Mouse (Mus musculus): ENCODE results near the gene Gas2l2. TPM values are rescaled to one million over a fixed set of nuclear protein-coding genes. Genes with fewer than 3 reads are reported as not detected.
A peak's percentile ranks its signal among the peaks of the same experiment; 100 is the strongest.

The Gas2l2 gene
- total RNA-seq, 1 experiment = 0.09 TPM

GRCm38 (mm10) chr11:83424681-83425080 lies 4.6 kb downstream of the Gas2l2 start:
- H3K36me3 ChIP-seq (ENCODE audit: control insufficient read depth, insufficient read depth, low read length, poor library complexity, severe bottlenecking) = no peaks in the 10 kb centered on the region
- in situ Hi-C loops (cut with MboI; ENCODE audit: low sequenced_read_pairs in 2 of 2, unreplicated experiment in 2 of 2) = loop anchor here (5.0 to 25.0 kb wide), 3 partner anchors 97 to 362 kb away; partner anchors contain the start of gene Slfn2 (in 1 of the 2)
- H3K4me3 ChIP-seq (ENCODE audit: insufficient read depth in 1 of 2, low read depth in 1 of 2, low read length in 2 of 2, poor library complexity in 1 of 2, severe bottlenecking in 1 of 2) = no peak overlapping the region
- no peak for TF ChIP-seq ZNF384 (IDR thresholded peaks at IDR 0.05; ENCODE audit: low read depth, low read length)
- TF ChIP-seq HCFC1 (IDR thresholded peaks at IDR 0.05; ENCODE audit: borderline replicate concordance, insufficient read depth, low read length) = no peak
- TF ChIP-seq ZC3H11A (IDR thresholded peaks at IDR 0.05; ENCODE audit: borderline replicate concordance, low read depth, low read length) = peak; percentile 66
- no peak for TF ChIP-seq MAFK (IDR thresholded peaks at IDR 0.05; ENCODE audit: insufficient read depth, low read depth, low read length)
- no peak for TF ChIP-seq CHD2 (IDR thresholded peaks at IDR 0.05; ENCODE audit: low read depth, low read length)
- no peak overlapping the region for H3K9ac ChIP-seq (ENCODE audit: insufficient read depth, low read depth, low read length, poor library complexity, severe bottlenecking)
- H3K4me1 ChIP-seq (ENCODE audit: control insufficient read depth in 2 of 2, insufficient read depth in 2 of 2, low read length in 2 of 2, poor library complexity in 1 of 2) = peaks cover 0 to 7% of the 10 kb centered on the region in 2 experiments; a peak in 1 of 4 replicates
- peak; percentile 62 for DNase-seq (ENCODE audit: low read depth, low spot score)
- no peaks in the 10 kb centered on the region for H3K9me3 ChIP-seq (ENCODE audit: control insufficient read depth, insufficient read depth, low read depth, low read length)
- H3K27ac ChIP-seq (ENCODE audit: insufficient read depth, low read depth, low read length, poor library complexity, severe bottlenecking) = no peak overlapping the region

GRCm38 (mm10) chr11:83421305-83421704 lies 8.0 kb downstream of the Gas2l2 start:
- DNase-seq (ENCODE audit: low read depth, low spot score) = peak; percentile 66
- Histone ChIP-seq H3K4me3 (ENCODE audit: insufficient read depth in 1 of 2, low read depth in 1 of 2, low read length in 2 of 2, poor library complexity in 1 of 2, severe bottlenecking in 1 of 2) (no peak overlapping the region), H3K9me3 (ENCODE audit: control insufficient read depth, insufficient read depth, low read depth, low read length) (no peaks in the 10 kb centered on the region), H3K36me3 (ENCODE audit: control insufficient read depth, insufficient read depth, low read length, poor library complexity, severe bottlenecking) (no peaks in the 10 kb centered on the region), H3K9ac (ENCODE audit: insufficient read depth, low read depth, low read length, poor library complexity, severe bottlenecking) (no peak overlapping the region), H3K27ac (ENCODE audit: insufficient read depth, low read depth, low read length, poor library complexity, severe bottlenecking) (no peak overlapping the region), H3K4me1 (ENCODE audit: control insufficient read depth in 2 of 2, insufficient read depth in 2 of 2, low read length in 2 of 2, poor library complexity in 1 of 2) (peaks cover 0 to 5% of the 10 kb centered on the region in 2 experiments; a peak in 1 of 4 replicates)
- in situ Hi-C loops (cut with MboI; ENCODE audit: low sequenced_read_pairs in 2 of 2, unreplicated experiment in 2 of 2) = loop anchor here (5.0 to 25.0 kb wide), 3 partner anchors 94 to 359 kb away; partner anchors contain the start of gene Slfn2 (in 1 of the 2)
- TF ChIP-seq HCFC1 (IDR thresholded peaks at IDR 0.05; ENCODE audit: borderline replicate concordance, insufficient read depth, low read length) = no peak
- no peak for TF ChIP-seq ZNF384 (IDR thresholded peaks at IDR 0.05; ENCODE audit: low read depth, low read length)

- Histone ChIP-seq H3K4me1 (ENCODE audit: control insufficient read depth in 2 of 2, insufficient read depth in 2 of 2, low read length in 2 of 2, poor library complexity in 1 of 2) (peaks cover 0 to 5% of the 10 kb centered on the region in 2 experiments; a peak in 1 of 4 replicates), H3K9me3 (ENCODE audit: control insufficient read depth, insufficient read depth, low read depth, low read length) (no peaks in the 10 kb centered on the region), H3K9ac (ENCODE audit: insufficient read depth, low read depth, low read length, poor library complexity, severe bottlenecking) (no peak overlapping the region), H3K27ac (ENCODE audit: insufficient read depth, low read depth, low read length, poor library complexity, severe bottlenecking) (no peak overlapping the region), H3K36me3 (ENCODE audit: control insufficient read depth, insufficient read depth, low read length, poor library complexity, severe bottlenecking) (no peaks in the 10 kb centered on the region), H3K4me3 (ENCODE audit: insufficient read depth in 1 of 2, low read depth in 1 of 2, low read length in 2 of 2, poor library complexity in 1 of 2, severe bottlenecking in 1 of 2) (no peak overlapping the region)
- no peak for TF ChIP-seq CHD2 (IDR thresholded peaks at IDR 0.05; ENCODE audit: low read depth, low read length)
- no peak for TF ChIP-seq ZNF384 (IDR thresholded peaks at IDR 0.05; ENCODE audit: low read depth, low read length)
- no peak for TF ChIP-seq MAFK (IDR thresholded peaks at IDR 0.05; ENCODE audit: insufficient read depth, low read depth, low read length)
- no peak for TF ChIP-seq ZC3H11A (IDR thresholded peaks at IDR 0.05; ENCODE audit: borderline replicate concordance, low read depth, low read length)
- TF ChIP-seq HCFC1 (IDR thresholded peaks at IDR 0.05; ENCODE audit: borderline replicate concordance, insufficient read depth, low read length) = no peak
- in situ Hi-C loops (cut with MboI; ENCODE audit: low sequenced_read_pairs in 2 of 2, unreplicated experiment in 2 of 2) = loop anchor here (5.0 to 25.0 kb wide), 3 partner anchors 93 to 358 kb away; partner anchors contain the start of gene Slfn2 (in 1 of the 2)
- DNase-seq (ENCODE audit: low read depth, low spot score) = no peak
These were observed 8.9 kb downstream of the Gas2l2 start for GRCm38 (mm10) chr11:83420338-83420737.

- Histone ChIP-seq H3K9ac (ENCODE audit: insufficient read depth, low read depth, low read length, poor library complexity, severe bottlenecking) (peak overlapping the region; percentile 45; the same call in 1 of the 2 replicates), H3K9me3 (ENCODE audit: control insufficient read depth, insufficient read depth, low read depth, low read length) (no peaks in the 10 kb centered on the region), H3K4me3 (ENCODE audit: insufficient read depth in 1 of 2, low read depth in 1 of 2, low read length in 2 of 2, poor library complexity in 1 of 2, severe bottlenecking in 1 of 2) (peak overlapping the region; percentile 18 to 51; a peak in 3 of 4 replicates), H3K27ac (ENCODE audit: insufficient read depth, low read depth, low read length, poor library complexity, severe bottlenecking) (no peak overlapping the region), H3K36me3 (ENCODE audit: control insufficient read depth, insufficient read depth, low read length, poor library complexity, severe bottlenecking) (no peaks in the 10 kb centered on the region), H3K4me1 (ENCODE audit: control insufficient read depth in 2 of 2, insufficient read depth in 2 of 2, low read length in 2 of 2, poor library complexity in 1 of 2) (peaks cover 0 to 5% of the 10 kb centered on the region in 2 experiments; a peak in 1 of 4 replicates)
- in situ Hi-C loops (cut with MboI; ENCODE audit: low sequenced_read_pairs in 2 of 2, unreplicated experiment in 2 of 2) = loop anchor here in 1 of 2 experiments (25.0 kb wide), 1 partner anchor 356 kb away; the partner anchor contains the start of gene Slfn2
- no peak for DNase-seq (ENCODE audit: low read depth, low spot score)
- TF ChIP-seq ZC3H11A (IDR thresholded peaks at IDR 0.05; ENCODE audit: borderline replicate concordance, low read depth, low read length) (no peak), CHD2 (IDR thresholded peaks at IDR 0.05; ENCODE audit: low read depth, low read length) (no peak), MAFK (IDR thresholded peaks at IDR 0.05; ENCODE audit: insufficient read depth, low read depth, low read length) (no peak), HCFC1 (IDR thresholded peaks at IDR 0.05; ENCODE audit: borderline replicate concordance, insufficient read depth, low read length) (no peak), ZNF384 (IDR thresholded peaks at IDR 0.05; ENCODE audit: low read depth, low read length) (no peak)
These were observed 10.7 kb downstream of the Gas2l2 start for GRCm38 (mm10) chr11:83418566-83418965.

Measured in ES-E14 (cell line).